Mouse (Mus musculus): ENCODE data around the gene Lactbl1. TPM values are rescaled to one million over a fixed set of nuclear protein-coding genes. Genes with fewer than 3 reads are reported as not detected.

Gene Lactbl1
- polyA plus RNA-seq, 1 experiment, result 0.10 TPM

- TF ChIP-seq CTCF (IDR thresholded peaks at IDR 0.05; ENCODE audit: extremely low read depth, insufficient read depth, low read length), result no peak
- no peak for TF ChIP-seq POLR2A (IDR thresholded peaks at IDR 0.05; ENCODE audit: extremely low read depth, insufficient read depth, low read length)
- no peak overlapping the region for H3K27ac ChIP-seq (ENCODE audit: insufficient read depth, low read length)
Observed at GRCm38 (mm10) chr4:136601476-136601875, 20.9 kb upstream of the Lactbl1 start.

GRCm38 (mm10) chr4:136602018-136602554, 20.3 kb upstream of the Lactbl1 start:
- H3K4me3 ChIP-seq (ENCODE audit: insufficient read depth, low read length), result peak overlapping the region; percentile 87
- TF ChIP-seq POLR2A (IDR thresholded peaks at IDR 0.05; ENCODE audit: extremely low read depth, insufficient read depth, low read length), result no peak
- TF ChIP-seq CTCF (IDR thresholded peaks at IDR 0.05; ENCODE audit: extremely low read depth, insufficient read depth, low read length), result no peak
- H3K27ac ChIP-seq (ENCODE audit: insufficient read depth, low read length), result peak overlapping the region; percentile 84
- H3K4me1 ChIP-seq (ENCODE audit: control insufficient read depth, insufficient read depth, low read length), result peaks cover 6% of the 10 kb centered on the region

More at GRCm38 (mm10) chr4:136601476-136601875, 20.9 kb upstream of the Lactbl1 start:
- peaks cover 6% of the 10 kb centered on the region for H3K4me1 ChIP-seq (ENCODE audit: control insufficient read depth, insufficient read depth, low read length)
- H3K4me3 ChIP-seq (ENCODE audit: insufficient read depth, low read length), result peak overlapping the region; percentile 87

GRCm38 (mm10) chr4:136602568-136602967, 19.9 kb upstream of the Lactbl1 start, which contains the start of gene Kdm1a:
Kdm1a (minus strand) TSS chr4:136602723.
- TF ChIP-seq POLR2A (IDR thresholded peaks at IDR 0.05; ENCODE audit: extremely low read depth, insufficient read depth, low read length) (peak; percentile 79), CTCF (IDR thresholded peaks at IDR 0.05; ENCODE audit: extremely low read depth, insufficient read depth, low read length) (peak; percentile 66)
- Histone ChIP-seq H3K4me3 (ENCODE audit: insufficient read depth, low read length) (peak within 1 kb of the TSS; percentile 87), H3K27ac (ENCODE audit: insufficient read depth, low read length) (peak within 1 kb of the TSS; percentile 84), H3K4me1 (ENCODE audit: control insufficient read depth, insufficient read depth, low read length) (peaks cover 4% of the 10 kb centered on the region)

- H3K4me1 ChIP-seq (ENCODE audit: control insufficient read depth, insufficient read depth, low read length), result no peaks in the 10 kb centered on the region
- H3K4me3 ChIP-seq (ENCODE audit: insufficient read depth, low read length), result no peak overlapping the region
- TF ChIP-seq CTCF (IDR thresholded peaks at IDR 0.05; ENCODE audit: extremely low read depth, insufficient read depth, low read length) (no peak), POLR2A (IDR thresholded peaks at IDR 0.05; ENCODE audit: extremely low read depth, insufficient read depth, low read length) (no peak)
- no peak overlapping the region for H3K27ac ChIP-seq (ENCODE audit: insufficient read depth, low read length)
Observed at GRCm38 (mm10) chr4:136605756-136606485, 16.5 kb upstream of the Lactbl1 start.

GRCm38 (mm10) chr4:136610387-136610856, 12.0 kb upstream of the Lactbl1 start, which contains the start of gene Tex46:
Tex46 (plus strand) TSS chr4:136610437.
- TF ChIP-seq POLR2A (IDR thresholded peaks at IDR 0.05; ENCODE audit: extremely low read depth, insufficient read depth, low read length), result no peak
- no peak for TF ChIP-seq CTCF (IDR thresholded peaks at IDR 0.05; ENCODE audit: extremely low read depth, insufficient read depth, low read length)
- Histone ChIP-seq H3K27ac (ENCODE audit: insufficient read depth, low read length) (no peak within 1 kb of the TSS), H3K4me3 (ENCODE audit: insufficient read depth, low read length) (no peak within 1 kb of the TSS), H3K4me1 (ENCODE audit: control insufficient read depth, insufficient read depth, low read length) (no peaks in the 10 kb centered on the region)

- H3K4me3 ChIP-seq (ENCODE audit: insufficient read depth, low read length), result no peak overlapping the region
- H3K27ac ChIP-seq (ENCODE audit: insufficient read depth, low read length), result no peak overlapping the region
- TF ChIP-seq CTCF (IDR thresholded peaks at IDR 0.05; ENCODE audit: extremely low read depth, insufficient read depth, low read length) (no peak), POLR2A (IDR thresholded peaks at IDR 0.05; ENCODE audit: extremely low read depth, insufficient read depth, low read length) (no peak)
- H3K4me1 ChIP-seq (ENCODE audit: control insufficient read depth, insufficient read depth, low read length), result no peaks in the 10 kb centered on the region
Observed at GRCm38 (mm10) chr4:136613657-136614056, 8.8 kb upstream of the Lactbl1 start.

- no peaks in the 10 kb centered on the region for H3K4me1 ChIP-seq (ENCODE audit: control insufficient read depth, insufficient read depth, low read length)
Observed at GRCm38 (mm10) chr4:136621336-136621735, 1.1 kb upstream of the Lactbl1 start.

GRCm38 (mm10) chr4:136621956-136622355, 465 bp upstream of the Lactbl1 start:
- Histone ChIP-seq H3K4me1 (ENCODE audit: control insufficient read depth, insufficient read depth, low read length) (no peaks in the 10 kb centered on the region), H3K27ac (ENCODE audit: insufficient read depth, low read length) (no peak overlapping the region), H3K4me3 (ENCODE audit: insufficient read depth, low read length) (no peak overlapping the region)
- TF ChIP-seq CTCF (IDR thresholded peaks at IDR 0.05; ENCODE audit: extremely low read depth, insufficient read depth, low read length) (no peak), POLR2A (IDR thresholded peaks at IDR 0.05; ENCODE audit: extremely low read depth, insufficient read depth, low read length) (no peak)

More at GRCm38 (mm10) chr4:136621336-136621735, 1.1 kb upstream of the Lactbl1 start:
- TF ChIP-seq CTCF (IDR thresholded peaks at IDR 0.05; ENCODE audit: extremely low read depth, insufficient read depth, low read length) (peak; percentile 62), POLR2A (IDR thresholded peaks at IDR 0.05; ENCODE audit: extremely low read depth, insufficient read depth, low read length) (no peak)
- no peak overlapping the region for H3K4me3 ChIP-seq (ENCODE audit: insufficient read depth, low read length)
- H3K27ac ChIP-seq (ENCODE audit: insufficient read depth, low read length), result no peak overlapping the region

- Histone ChIP-seq H3K4me3 (ENCODE audit: insufficient read depth, low read length) (no peak overlapping the region), H3K27ac (ENCODE audit: insufficient read depth, low read length) (no peak overlapping the region), H3K4me1 (ENCODE audit: control insufficient read depth, insufficient read depth, low read length) (no peaks in the 10 kb centered on the region)
- TF ChIP-seq POLR2A (IDR thresholded peaks at IDR 0.05; ENCODE audit: extremely low read depth, insufficient read depth, low read length) (no peak), CTCF (IDR thresholded peaks at IDR 0.05; ENCODE audit: extremely low read depth, insufficient read depth, low read length) (no peak)
Observed at GRCm38 (mm10) chr4:136626590-136626989, 4.2 kb downstream of the Lactbl1 start.

All from cortical plate, adult 2 months (tissue).